Mouse (Mus musculus) ES-E14 (cell line): ENCODE data around the gene Cldn2. TPM values are rescaled to one million over a fixed set of nuclear protein-coding genes. Genes with fewer than 3 reads are reported as not detected.

ENCODE experiments used
- DNase-seq: peaks from one replicate; pipeline ENCODE4 v3.0.0-alpha.2; 2013; ENCODE audit warnings: low read depth, low spot score
- H3K27ac ChIP-seq: 2 replicates; pipeline ENCODE4 v1.5.1; 2012; ENCODE audit warnings: low read depth, mild to moderate bottlenecking, low read length, moderate library complexity, mixed read lengths; ENCODE audit not compliant: poor library complexity, insufficient read depth, severe bottlenecking
- H3K36me3 ChIP-seq: 2 replicates; pipeline ENCODE4 v1.6.1; 2012; ENCODE audit warnings: mild to moderate bottlenecking, low read length, moderate library complexity, mixed read lengths; ENCODE audit not compliant: control insufficient read depth, poor library complexity, insufficient read depth, severe bottlenecking
- H3K4me1 ChIP-seq, 2 experiments: fragments of 150-350 bp in 1 of 2; sonication (generic) in 1 of 2; 2 replicates each; pipeline ENCODE4 v1.6.1; 2012; ENCODE audit warnings: low read length in 2 of 2, mild to moderate bottlenecking in 1 of 2, mixed read lengths in 1 of 2; ENCODE audit not compliant: control insufficient read depth in 2 of 2, insufficient read depth in 2 of 2, poor library complexity in 1 of 2
- H3K4me3 ChIP-seq, 2 experiments: fragments of 150-350 bp in 1 of 2; sonication (generic) in 1 of 2; 2 replicates each; pipeline ENCODE4 v1.5.1; 2012; ENCODE audit warnings: low read length in 2 of 2, low read depth in 1 of 2, mild to moderate bottlenecking in 1 of 2, mixed read lengths in 1 of 2; ENCODE audit not compliant: insufficient read depth in 1 of 2, poor library complexity in 1 of 2, severe bottlenecking in 1 of 2
- H3K9ac ChIP-seq: 2 replicates; pipeline ENCODE4 v1.6.1; 2012; ENCODE audit warnings: low read depth, mild to moderate bottlenecking, low read length, mixed read lengths; ENCODE audit not compliant: poor library complexity, insufficient read depth, severe bottlenecking
- H3K9me3 ChIP-seq: fragments of 150-350 bp; sonication (generic); 2 replicates; pipeline ENCODE4 v1.6.1; 2012; ENCODE audit warnings: low read depth, mild to moderate bottlenecking, low read length; ENCODE audit not compliant: control insufficient read depth, insufficient read depth
- CHD2 ChIP-seq: IDR thresholded peaks from 2 replicates; pipeline ENCODE4 v1.6.1; 2014; ENCODE audit warnings: mild to moderate bottlenecking, low read depth, low read length, inconsistent platforms
- HCFC1 ChIP-seq: IDR thresholded peaks from 2 replicates; pipeline ENCODE4 v1.6.1; 2012; ENCODE audit warnings: low read length, inconsistent platforms, borderline replicate concordance; ENCODE audit not compliant: insufficient read depth
- MAFK ChIP-seq: IDR thresholded peaks from 2 replicates; pipeline ENCODE4 v1.6.1; 2014; ENCODE audit warnings: mild to moderate bottlenecking, low read depth, low read length, inconsistent platforms; ENCODE audit not compliant: insufficient read depth
- ZC3H11A ChIP-seq: IDR thresholded peaks from 2 replicates; pipeline ENCODE4 v1.6.1; 2012; ENCODE audit warnings: low read depth, mild to moderate bottlenecking, inconsistent platforms, low read length, borderline replicate concordance
- ZNF384 ChIP-seq: IDR thresholded peaks from 2 replicates; pipeline ENCODE4 v1.6.1; 2012; ENCODE audit warnings: low read depth, low read length, inconsistent platforms
- in situ Hi-C, 2 experiments: fragments of 600-800 bp; cut with MboI; formaldehyde crosslinking; loops; one replicate each; pipeline ENCODE4 v1.15.1; 2025; ENCODE audit warnings: low sequenced_read_pairs in 2 of 2, inconsistent platforms in 1 of 2; ENCODE audit not compliant: unreplicated experiment in 2 of 2
- total RNA-seq: library from RNA; depleted of rRNA; stranded (reverse); fragments of 300-350 nt; gene quantifications from 2 replicates; pipeline ENCODE4 v1.2.3, GENCODE M21; 2012

Cldn2 gene
- total RNA-seq, 1 experiment, result 0.67 TPM

DNA sequence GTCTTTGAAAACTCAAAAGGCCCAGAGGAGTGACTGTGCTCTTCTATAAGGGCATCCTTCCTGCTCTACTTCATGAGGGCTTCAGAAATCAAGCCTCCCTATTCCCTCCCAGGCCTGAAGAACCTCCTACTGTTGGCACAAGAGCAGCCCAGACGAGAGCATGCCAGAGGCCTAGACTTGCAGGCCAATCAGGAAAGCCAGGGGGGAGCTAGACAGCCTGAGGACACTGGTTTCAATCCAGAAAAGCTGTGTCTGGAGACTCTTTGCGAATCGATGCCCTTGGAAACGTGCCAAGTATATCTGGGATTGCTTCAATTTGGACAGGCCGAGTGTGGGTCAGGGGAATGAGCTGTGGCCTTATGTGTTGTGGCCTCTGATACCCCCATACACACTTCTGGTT, 21.2 kb upstream of the Cldn2 start:
- H3K36me3 ChIP-seq, result peaks cover 2% of the 10 kb centered on the region
- no peak overlapping the region for H3K27ac ChIP-seq
- no peak overlapping the region for H3K4me3 ChIP-seq
- H3K9me3 ChIP-seq, result no peaks in the 10 kb centered on the region
- H3K9ac ChIP-seq, result no peak overlapping the region
- H3K4me1 ChIP-seq, result peaks cover 2 to 4% of the 10 kb centered on the region in 2 experiments; a peak in 2 of 4 replicates
- TF ChIP-seq MAFK (no peak), ZC3H11A (no peak), HCFC1 (no peak), CHD2 (no peak), ZNF384 (no peak)
- in situ Hi-C loops, result loop anchor here (5.0 to 10.0 kb wide), 2 partner anchors 53 to 55 kb away; no protein-coding TSS in a partner anchor
- no peak for DNase-seq

- in situ Hi-C loops, result no loop called here
- DNase-seq, result no peak
- Histone ChIP-seq H3K9me3 (no peaks in the 10 kb centered on the region), H3K4me1 (peaks cover 2 to 9% of the 10 kb centered on the region in 2 experiments; a peak in 2 of 4 replicates), H3K27ac (no peak overlapping the region), H3K9ac (no peak overlapping the region), H3K4me3 (no peak overlapping the region), H3K36me3 (peaks cover 2% of the 10 kb centered on the region)
- TF ChIP-seq MAFK (no peak), HCFC1 (no peak), ZC3H11A (no peak), ZNF384 (no peak), CHD2 (no peak)
These were observed 19.6 kb upstream of the Cldn2 start for GRCm38 (mm10) chrX:139780988-139781387.

GRCm38 (mm10) chrX:139781563-139781962, 19.1 kb upstream of the Cldn2 start:
- Histone ChIP-seq H3K4me1 (peaks cover 2 to 10% of the 10 kb centered on the region in 2 experiments; a peak in 2 of 4 replicates), H3K9me3 (no peaks in the 10 kb centered on the region), H3K9ac (no peak overlapping the region), H3K4me3 (0 out of 4 replicates have a peak overlapping the region, but pooled peaks of 1 of the 2 experiments have one; percentile 49), H3K36me3 (peaks cover 2% of the 10 kb centered on the region), H3K27ac (peak overlapping the region; percentile 94; the same call in 1 of the 2 replicates)
- in situ Hi-C loops, result no loop called here
- TF ChIP-seq ZNF384 (no peak), ZC3H11A (no peak), MAFK (no peak), HCFC1 (no peak), CHD2 (no peak)
- no peak for DNase-seq

DNA sequence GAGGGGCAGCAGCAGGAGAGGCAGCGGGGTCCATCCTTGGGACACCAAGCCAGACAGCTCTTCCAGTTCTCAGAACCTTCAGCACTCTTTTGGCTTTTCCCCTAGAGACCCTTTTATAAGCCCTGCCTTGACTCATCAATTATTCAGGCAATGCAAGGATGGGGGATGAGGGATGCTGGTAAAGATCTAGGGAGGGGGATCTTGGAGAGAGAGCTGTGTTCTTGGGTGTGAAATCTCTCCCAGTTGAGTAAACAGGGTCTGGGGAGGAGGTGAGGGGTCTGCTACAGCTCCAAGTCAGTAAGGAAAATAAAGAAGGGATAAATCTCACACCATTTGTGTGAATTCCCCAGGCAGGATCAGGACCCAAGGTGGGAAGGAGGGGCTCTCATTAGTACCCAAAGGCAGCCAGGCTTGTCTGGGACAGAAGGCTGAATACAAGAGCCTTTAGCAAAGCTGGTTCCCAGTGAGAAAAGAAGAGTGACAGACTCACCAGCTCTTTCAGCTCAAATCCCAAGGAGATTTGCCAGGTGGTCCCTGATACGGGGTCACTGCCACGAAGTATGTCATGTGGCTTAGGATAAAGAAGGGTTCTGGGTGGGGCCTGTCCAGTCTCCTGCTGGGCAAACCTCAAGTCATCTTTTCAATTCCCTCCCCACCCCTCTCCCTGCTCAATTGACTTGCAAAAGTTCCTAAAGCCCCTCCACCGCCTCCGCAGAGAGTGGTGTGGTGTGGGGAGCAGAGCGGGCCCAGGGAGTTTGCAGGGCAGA, 18.2 kb upstream of the Cldn2 start, which contains the start of gene Ripply1:
Gene Ripply1 (minus strand): TSS at position 76 of the 767 bp plus-strand sequence.
- DNase-seq, result peak; percentile 40
- Histone ChIP-seq H3K9me3 (no peaks in the 10 kb centered on the region), H3K36me3 (peaks cover 2% of the 10 kb centered on the region), H3K4me1 (peaks cover 2 to 10% of the 10 kb centered on the region in 2 experiments; a peak in 2 of 4 replicates), H3K9ac (no peak within 1 kb of the TSS), H3K4me3 (peak within 1 kb of the TSS; percentile 21 to 49; a peak in 3 of 4 replicates), H3K27ac (peak within 1 kb of the TSS; percentile 94)
- in situ Hi-C loops, result no loop called here
- no peak for TF ChIP-seq MAFK
- no peak for TF ChIP-seq HCFC1
- no peak for TF ChIP-seq ZNF384
- TF ChIP-seq ZC3H11A, result no peak
- TF ChIP-seq CHD2, result no peak
